In genomic region chr7:96572995-96573394, GRCm38 (mm10) we compare ENCODE assay signal across 26 mouse cellular contexts.
"Had no signal": no experiment of that assay in that cellular context is flagged by ENCODE, and none has a peak within 500 bp of the region (broad histone marks: within the 10 kb centered on the region; RNA-seq: fewer than 3 reads in every experiment).

No protein-coding gene starts in this region.

- H3K4me1 ChIP-seq: liver, embryonic 12.5 days had no signal

- H3K27ac ChIP-seq: gastrocnemius, adult 2 months; heart, embryonic 13.5 days; heart, embryonic 15.5 days; hindbrain, embryonic 14.5 days; kidney, embryonic 15.5 days; kidney, postnatal 0 days; limb, embryonic 13.5 days; limb, embryonic 15.5 days; liver, embryonic 12.5 days; liver, embryonic 14.5 days had no signal

- H3K36me3 ChIP-seq: heart, embryonic 13.5 days; heart, embryonic 15.5 days; kidney, embryonic 15.5 days; limb, embryonic 13.5 days; limb, embryonic 15.5 days; liver, embryonic 12.5 days had no signal

- ATAC-seq: hindbrain, embryonic 16.5 days; intestine, embryonic 16.5 days; liver, embryonic 12.5 days had no signal

- H3K9me3 ChIP-seq: heart, embryonic 13.5 days; heart, embryonic 15.5 days; kidney, embryonic 15.5 days; limb, embryonic 13.5 days; limb, embryonic 15.5 days; liver, embryonic 12.5 days had no signal

- H3K27me3 ChIP-seq: limb, embryonic 15.5 days; liver, embryonic 12.5 days had no signal

- H3K9ac ChIP-seq: heart, embryonic 13.5 days; heart, embryonic 15.5 days; hindbrain, embryonic 14.5 days; kidney, embryonic 15.5 days; limb, embryonic 13.5 days; limb, embryonic 15.5 days; liver, embryonic 12.5 days; liver, embryonic 14.5 days had no signal

- H3K4me3 ChIP-seq: gastrocnemius, adult 2 months; heart, embryonic 13.5 days; heart, embryonic 15.5 days; kidney, embryonic 15.5 days; limb, embryonic 13.5 days; limb, embryonic 15.5 days; liver, embryonic 12.5 days had no signal

- DNase-seq: gastrocnemius, adult 2 months; gastrocnemius, postnatal 10 days; gastrocnemius, postnatal 25 days; heart, adult 18-20 months; heart, postnatal 14 days; heart, postnatal 36 days; kidney, adult 11 months; kidney, adult 2 months; kidney, adult 9 months; kidney, postnatal 14 days; kidney, postnatal 36 days; layer of hippocampus, adult 9-11 months; layer of hippocampus, postnatal 36 days; left cerebral cortex, postnatal 4 days had no signal

- H3K4me2 ChIP-seq: heart, embryonic 11.5 days; heart, embryonic 13.5 days; heart, embryonic 15.5 days; hindbrain, embryonic 14.5 days; kidney, embryonic 15.5 days; limb, embryonic 13.5 days; limb, embryonic 15.5 days; liver, embryonic 12.5 days had no signal
